Mouse (Mus musculus): Measurements from ENCODE around the gene Nmnat2. TPM values are rescaled to one million over a fixed set of nuclear protein-coding genes. Genes with fewer than 3 reads are reported as not detected.
A peak's percentile ranks its signal among the peaks of the same experiment; 100 is the strongest.

Nmnat2 gene
- polyA plus RNA-seq, 1 experiment from 2014 or later: 37.7 TPM

- Histone ChIP-seq H3K36me3 (0 out of 2 replicates have a peak, but pooled peaks cover 3% of the 10 kb centered on the region), H3K9ac (no peak overlapping the region), H3K27ac (no peak overlapping the region), H3K9me3 (replicated peaks) (no peaks in the 10 kb centered on the region), H3K4me1 (peaks cover 12% of the 10 kb centered on the region), H3K27me3 (peaks cover 23% of the 10 kb centered on the region), H3K4me2 (replicated peaks) (no peak overlapping the region), H3K4me3 (no peak overlapping the region)
- peak; percentile 42; the same call in 1 of the 2 replicates for ATAC-seq (ENCODE audit: low FRiP score)
- WGBS: 29% methylated on average over 9 of the region's 9 CpGs
Observed at GRCm38 (mm10) chr1:153091438-153092236, 136.8 kb downstream of the Nmnat2 start.

- H3K36me3 ChIP-seq: 0 out of 2 replicates have a peak, but pooled peaks cover 3% of the 10 kb centered on the region
- 54% methylated on average over 5 of the region's 5 CpGs for WGBS
- H3K4me1 ChIP-seq: peaks cover 12% of the 10 kb centered on the region
- no peaks in the 10 kb centered on the region for H3K9me3 ChIP-seq (replicated peaks)
- ATAC-seq (ENCODE audit: low FRiP score): peak; percentile 41; the same call in 1 of the 2 replicates
- no peak overlapping the region for H3K9ac ChIP-seq
- H3K27ac ChIP-seq: no peak overlapping the region
- peaks cover 23% of the 10 kb centered on the region for H3K27me3 ChIP-seq
- H3K4me2 ChIP-seq (replicated peaks): no peak overlapping the region
- no peak overlapping the region for H3K4me3 ChIP-seq
Observed at GRCm38 (mm10) chr1:153092237-153092975, 137.6 kb downstream of the Nmnat2 start.

GRCm38 (mm10) chr1:153093172-153093571 lies 138.4 kb downstream of the Nmnat2 start:
- no peak overlapping the region for H3K9ac ChIP-seq
- no peak overlapping the region for H3K4me3 ChIP-seq
- peaks cover 12% of the 10 kb centered on the region for H3K4me1 ChIP-seq
- no peaks in the 10 kb centered on the region for H3K36me3 ChIP-seq
- no peak overlapping the region for H3K4me2 ChIP-seq (replicated peaks)
- no peaks in the 10 kb centered on the region for H3K9me3 ChIP-seq (replicated peaks)
- 49% methylated on average over 5 of the region's 5 CpGs for WGBS
- no peak overlapping the region for H3K27ac ChIP-seq
- no peak for ATAC-seq (ENCODE audit: low FRiP score)
- H3K27me3 ChIP-seq: peaks cover 23% of the 10 kb centered on the region

- H3K36me3 ChIP-seq: no peaks in the 10 kb centered on the region
- WGBS: 72% methylated on average over 4 of the region's 4 CpGs
- peaks cover 12% of the 10 kb centered on the region for H3K4me1 ChIP-seq
- H3K27ac ChIP-seq: no peak overlapping the region
- ATAC-seq (ENCODE audit: low FRiP score): no peak
- no peak overlapping the region for H3K9ac ChIP-seq
- no peak overlapping the region for H3K4me3 ChIP-seq
- no peak overlapping the region for H3K4me2 ChIP-seq (replicated peaks)
- no peaks in the 10 kb centered on the region for H3K9me3 ChIP-seq (replicated peaks)
- peaks cover 23% of the 10 kb centered on the region for H3K27me3 ChIP-seq
Observed at GRCm38 (mm10) chr1:153093581-153093980, 138.8 kb downstream of the Nmnat2 start.

GRCm38 (mm10) chr1:153094226-153095076 lies 139.7 kb downstream of the Nmnat2 start:
- no peaks in the 10 kb centered on the region for H3K36me3 ChIP-seq
- peaks cover 23% of the 10 kb centered on the region for H3K27me3 ChIP-seq
- ATAC-seq (ENCODE audit: low FRiP score): no peak
- peaks cover 12% of the 10 kb centered on the region for H3K4me1 ChIP-seq
- no peak overlapping the region for H3K4me2 ChIP-seq (replicated peaks)
- no peaks in the 10 kb centered on the region for H3K9me3 ChIP-seq (replicated peaks)
- WGBS: 33% methylated on average over 12 of the region's 12 CpGs
- H3K4me3 ChIP-seq: no peak overlapping the region
- H3K27ac ChIP-seq: no peak overlapping the region
- no peak overlapping the region for H3K9ac ChIP-seq

- peaks cover 12% of the 10 kb centered on the region for H3K4me1 ChIP-seq
- WGBS: 43% methylated on average over 6 of the region's 6 CpGs
Observed at GRCm38 (mm10) chr1:153095328-153095727, 140.5 kb downstream of the Nmnat2 start.

GRCm38 (mm10) chr1:153095826-153096727 lies 141.3 kb downstream of the Nmnat2 start:
- Histone ChIP-seq H3K27me3 (peaks cover 23% of the 10 kb centered on the region), H3K4me1 (peaks cover 10% of the 10 kb centered on the region), H3K27ac (no peak overlapping the region), H3K36me3 (no peaks in the 10 kb centered on the region), H3K9ac (no peak overlapping the region), H3K9me3 (replicated peaks) (no peaks in the 10 kb centered on the region), H3K4me2 (replicated peaks) (no peak overlapping the region), H3K4me3 (no peak overlapping the region)
- WGBS: 25% methylated on average over 16 of the region's 16 CpGs
- ATAC-seq (ENCODE audit: low FRiP score): no peak

More at GRCm38 (mm10) chr1:153095328-153095727, 140.5 kb downstream of the Nmnat2 start:
- H3K36me3 ChIP-seq: no peaks in the 10 kb centered on the region
- no peak overlapping the region for H3K9ac ChIP-seq
- H3K27me3 ChIP-seq: peaks cover 23% of the 10 kb centered on the region
- H3K9me3 ChIP-seq (replicated peaks): no peaks in the 10 kb centered on the region
- H3K27ac ChIP-seq: no peak overlapping the region
- no peak overlapping the region for H3K4me2 ChIP-seq (replicated peaks)
- H3K4me3 ChIP-seq: no peak overlapping the region
- ATAC-seq (ENCODE audit: low FRiP score): no peak

GRCm38 (mm10) chr1:153097017-153097675 lies 142.4 kb downstream of the Nmnat2 start:
- H3K36me3 ChIP-seq: no peaks in the 10 kb centered on the region
- no peak overlapping the region for H3K27ac ChIP-seq
- peaks cover 10% of the 10 kb centered on the region for H3K4me1 ChIP-seq
- no peaks in the 10 kb centered on the region for H3K9me3 ChIP-seq (replicated peaks)
- no peak overlapping the region for H3K4me3 ChIP-seq
- H3K27me3 ChIP-seq: peaks cover 23% of the 10 kb centered on the region
- no peak overlapping the region for H3K4me2 ChIP-seq (replicated peaks)
- no peak overlapping the region for H3K9ac ChIP-seq
- WGBS: 88% methylated on average over 6 of the region's 6 CpGs
- no peak for ATAC-seq (ENCODE audit: low FRiP score)

- H3K9ac ChIP-seq: no peak overlapping the region
- no peak overlapping the region for H3K4me3 ChIP-seq
- no peaks in the 10 kb centered on the region for H3K36me3 ChIP-seq
- WGBS: 25% methylated on average over 11 of the region's 11 CpGs
- no peak overlapping the region for H3K4me2 ChIP-seq (replicated peaks)
- peaks cover 21% of the 10 kb centered on the region for H3K27me3 ChIP-seq
- peaks cover 10% of the 10 kb centered on the region for H3K4me1 ChIP-seq
- ATAC-seq (ENCODE audit: low FRiP score): no peak
- H3K27ac ChIP-seq: no peak overlapping the region; the same call in 1 of the 2 replicates
- no peaks in the 10 kb centered on the region for H3K9me3 ChIP-seq (replicated peaks)
Observed at GRCm38 (mm10) chr1:153098586-153098985, 143.8 kb downstream of the Nmnat2 start.

GRCm38 (mm10) chr1:153100912-153101311 lies 146.1 kb downstream of the Nmnat2 start:
- ATAC-seq (ENCODE audit: low FRiP score): no peak
- Histone ChIP-seq H3K27ac (no peak overlapping the region), H3K36me3 (no peaks in the 10 kb centered on the region), H3K4me1 (peaks cover 5% of the 10 kb centered on the region), H3K27me3 (peaks cover 4% of the 10 kb centered on the region; the same call in 1 of the 2 replicates), H3K9me3 (replicated peaks) (no peaks in the 10 kb centered on the region), H3K9ac (no peak overlapping the region), H3K4me2 (replicated peaks) (no peak overlapping the region), H3K4me3 (no peak overlapping the region)
- 62% methylated on average over 9 of the region's 9 CpGs for WGBS
